Mouse (Mus musculus) skeletal muscle tissue, adult 2 months (tissue): Measurements from ENCODE around the gene Cfdp1.

Experiments
- DNase-seq: peaks from one replicate; pipeline ENCODE4 v3.0.0-alpha.2; 2012; ENCODE audit warnings: low read depth, low spot score

Cfdp1 gene

DNA sequence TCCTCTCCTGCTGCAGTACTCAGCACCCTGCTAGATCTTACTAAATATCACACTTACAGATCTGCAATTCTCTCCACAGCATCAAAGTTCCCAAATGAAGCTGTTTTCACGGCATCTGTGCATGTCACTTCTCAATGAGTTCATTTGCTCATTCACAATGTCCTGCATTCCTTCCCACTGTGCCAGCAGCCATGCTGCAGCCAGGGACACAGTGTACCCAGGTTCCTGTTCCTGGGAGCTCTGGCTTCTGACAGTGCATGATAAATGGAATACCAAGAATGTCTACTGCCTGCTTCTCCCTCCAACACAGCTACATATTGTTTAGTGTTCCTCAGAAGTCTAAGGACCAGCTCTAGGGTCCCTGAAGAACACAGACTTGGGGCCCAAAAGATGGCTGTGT lies 57.6 kb downstream of the Cfdp1 start:
- DNase-seq = peak; percentile 52

- no peak for DNase-seq
Observed at GRCm38 (mm10) chr8:111793324-111793917, 60.7 kb downstream of the Cfdp1 start.

- DNase-seq = no peak
Observed at GRCm38 (mm10) chr8:111789639-111790038, 64.5 kb downstream of the Cfdp1 start.

GRCm38 (mm10) chr8:111789200-111789599 lies 64.9 kb downstream of the Cfdp1 start:
- DNase-seq = no peak

DNA sequence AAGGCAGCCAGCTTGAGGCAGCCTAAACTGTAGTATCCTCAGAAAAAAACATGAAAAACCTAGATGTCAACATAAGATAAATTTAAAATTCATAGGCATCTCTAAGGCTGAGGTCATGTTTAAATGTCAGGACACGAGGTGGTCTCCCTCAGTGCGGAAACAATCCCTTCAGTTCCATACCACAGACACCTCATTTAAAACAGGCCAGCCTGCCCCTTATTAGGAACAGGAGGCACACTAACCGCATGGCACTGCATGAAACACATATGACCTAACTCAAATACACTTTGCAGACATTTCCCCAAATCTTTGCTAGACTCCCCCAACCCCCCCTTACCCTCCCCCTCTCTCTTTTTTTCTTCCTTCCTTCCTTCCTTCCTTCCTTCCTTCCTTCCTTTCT lies 65.6 kb downstream of the Cfdp1 start:
- no peak for DNase-seq

GRCm38 (mm10) chr8:111788085-111788484 lies 66.0 kb downstream of the Cfdp1 start:
- no peak for DNase-seq

DNA sequence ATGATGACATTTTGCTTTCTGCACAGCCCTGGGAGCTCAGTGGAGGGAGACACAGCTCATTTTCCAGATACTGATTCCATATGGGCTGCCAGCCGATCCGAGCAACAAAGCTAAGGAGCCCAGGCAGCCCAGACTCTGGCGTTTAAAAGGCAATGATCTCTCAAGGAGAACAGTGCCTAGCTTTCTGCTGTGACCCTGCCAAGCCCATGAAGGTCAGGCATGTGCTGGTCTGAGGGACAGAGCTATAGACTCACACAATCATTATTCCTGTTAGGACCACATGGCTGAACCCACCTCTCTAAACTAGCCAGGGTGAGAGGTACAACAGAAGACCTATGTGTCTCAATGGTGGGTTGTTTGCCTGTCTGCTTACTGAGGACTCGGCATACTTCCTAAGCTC lies 66.4 kb downstream of the Cfdp1 start:
- no peak for DNase-seq

DNA sequence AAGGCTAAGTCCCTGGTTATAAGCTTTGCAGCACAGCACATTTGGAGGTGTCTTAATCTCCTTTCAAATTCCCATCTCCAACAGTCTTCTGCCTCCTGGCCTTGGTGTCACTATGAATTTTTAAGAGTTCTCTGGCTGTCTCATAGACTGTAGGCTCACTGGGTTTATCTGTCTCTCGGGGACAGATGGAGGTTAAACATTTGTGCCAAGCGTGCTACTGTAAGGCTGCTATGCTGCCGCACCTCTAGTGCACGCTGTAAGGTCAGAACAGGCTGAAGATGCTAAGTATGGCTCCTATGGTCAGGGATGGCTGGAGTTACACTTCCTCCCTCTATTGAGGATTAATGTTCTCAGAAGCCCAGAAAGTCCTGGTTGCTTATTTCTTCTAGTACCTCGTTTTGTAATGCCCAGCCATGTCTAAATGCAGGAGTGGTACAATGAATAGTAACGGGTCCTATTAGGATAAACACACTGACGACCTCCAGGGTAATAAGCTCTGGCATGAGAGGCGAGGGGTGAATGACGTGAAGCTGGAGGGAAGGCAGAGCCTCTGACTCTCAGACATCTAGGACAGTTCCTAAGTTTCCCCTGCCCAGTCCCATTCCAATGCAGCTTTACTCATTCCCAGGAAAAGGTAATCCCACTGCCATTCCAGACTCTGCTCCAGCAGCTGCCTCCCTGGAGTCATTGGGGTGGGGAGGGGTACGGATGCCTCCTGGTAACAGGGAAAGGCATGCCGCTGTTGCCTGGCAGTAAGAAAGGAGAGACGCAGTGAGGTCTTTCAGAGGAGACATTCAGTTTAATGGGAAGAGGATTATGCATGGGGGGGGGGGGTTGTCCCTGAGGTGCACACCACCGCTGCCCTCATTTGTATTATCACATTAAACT lies 67.1 kb downstream of the Cfdp1 start:
- DNase-seq = no peak

- DNase-seq = no peak
Observed at GRCm38 (mm10) chr8:111786116-111786515, 68.0 kb downstream of the Cfdp1 start.

DNA sequence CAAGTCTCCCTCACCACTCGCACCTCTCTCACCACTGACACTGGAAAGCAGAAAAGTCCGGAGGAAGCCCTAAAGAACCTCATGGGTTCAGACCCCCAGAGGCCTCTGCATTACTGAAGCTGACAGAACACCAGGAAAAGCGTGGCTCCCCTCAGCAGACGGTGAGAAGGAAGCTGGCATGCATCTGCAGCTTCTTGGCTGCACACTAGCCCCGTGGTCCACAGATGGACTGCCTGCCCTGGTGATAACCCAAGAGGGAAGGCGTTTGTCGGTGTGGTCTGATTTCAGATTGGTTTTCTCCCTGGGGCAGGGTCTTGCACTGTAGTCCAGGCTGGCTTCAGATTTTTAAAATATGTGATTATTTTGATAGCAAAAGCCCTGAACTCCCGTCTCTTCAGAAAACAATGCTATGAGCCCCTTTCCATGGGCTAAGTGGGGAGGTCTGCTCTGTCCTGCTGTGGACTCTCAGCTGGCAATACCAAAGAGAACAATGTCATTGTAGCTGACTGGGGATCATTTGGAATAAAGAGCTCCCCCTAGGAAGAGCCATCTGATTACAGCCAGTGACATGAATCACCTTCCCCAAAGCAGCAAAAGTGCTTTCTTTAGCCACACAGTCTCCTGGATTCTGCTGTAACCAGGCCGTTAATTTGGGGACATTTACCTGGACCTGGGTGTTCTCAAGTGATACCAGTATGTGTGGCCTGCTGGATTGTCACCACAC lies 71.3 kb downstream of the Cfdp1 start:
- no peak for DNase-seq

DNA sequence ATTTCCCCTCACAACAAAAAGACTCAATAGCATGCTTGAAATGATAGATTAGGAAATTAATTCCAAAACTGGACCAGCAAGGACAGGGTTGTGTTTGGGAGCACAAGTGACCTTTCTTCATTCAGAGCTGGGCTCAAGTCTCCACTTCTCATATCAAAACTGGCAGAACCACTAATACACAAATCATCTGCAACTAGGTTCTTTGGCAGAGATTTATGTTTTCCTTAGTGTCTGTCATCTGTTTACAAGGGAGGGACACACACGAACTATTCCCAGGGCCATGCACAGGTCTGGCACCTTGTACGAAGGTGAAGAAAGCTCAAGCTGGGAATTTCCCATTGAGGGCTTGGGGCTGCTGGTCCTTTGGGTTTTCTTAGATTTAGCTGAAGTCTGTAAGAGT lies 71.9 kb downstream of the Cfdp1 start:
- no peak for DNase-seq

DNA sequence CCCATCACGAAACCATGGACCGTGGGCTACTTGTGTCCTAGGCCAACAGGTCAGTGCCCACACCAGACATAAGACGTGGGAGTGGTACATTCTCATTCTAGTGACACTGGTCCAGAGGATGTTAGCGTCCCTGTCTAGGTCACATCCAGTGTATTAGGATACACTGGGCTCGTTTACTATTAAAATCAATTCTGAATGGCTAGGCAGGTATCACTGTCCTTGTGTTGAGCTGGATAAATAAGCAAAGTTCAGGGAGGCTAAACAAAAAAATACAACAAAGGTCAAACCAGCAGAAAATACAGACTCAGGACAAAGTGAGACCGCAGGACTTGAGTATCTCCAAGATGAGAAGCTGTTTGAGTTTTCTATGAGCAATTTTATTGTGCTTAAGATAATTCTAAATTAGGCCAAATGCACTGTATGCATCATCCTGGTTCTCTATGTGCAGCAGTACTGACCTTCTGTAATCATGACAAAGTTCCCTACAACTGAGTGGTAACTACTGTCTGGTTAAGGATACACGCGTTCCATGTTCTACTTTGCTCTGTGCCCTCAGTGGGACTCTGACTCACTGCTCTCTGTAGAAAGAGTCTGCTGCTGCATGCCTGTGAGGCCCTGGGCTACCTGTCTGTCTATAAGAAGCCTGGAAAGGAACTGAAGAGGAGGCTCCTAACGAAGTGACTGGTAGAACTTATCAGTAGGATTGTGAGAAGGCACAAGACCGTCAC lies 73.2 kb downstream of the Cfdp1 start:
- DNase-seq = no peak

GRCm38 (mm10) chr8:111779690-111780089 lies 74.4 kb downstream of the Cfdp1 start:
- no peak for DNase-seq

GRCm38 (mm10) chr8:111778801-111779200 lies 75.3 kb downstream of the Cfdp1 start:
- DNase-seq = no peak

DNA sequence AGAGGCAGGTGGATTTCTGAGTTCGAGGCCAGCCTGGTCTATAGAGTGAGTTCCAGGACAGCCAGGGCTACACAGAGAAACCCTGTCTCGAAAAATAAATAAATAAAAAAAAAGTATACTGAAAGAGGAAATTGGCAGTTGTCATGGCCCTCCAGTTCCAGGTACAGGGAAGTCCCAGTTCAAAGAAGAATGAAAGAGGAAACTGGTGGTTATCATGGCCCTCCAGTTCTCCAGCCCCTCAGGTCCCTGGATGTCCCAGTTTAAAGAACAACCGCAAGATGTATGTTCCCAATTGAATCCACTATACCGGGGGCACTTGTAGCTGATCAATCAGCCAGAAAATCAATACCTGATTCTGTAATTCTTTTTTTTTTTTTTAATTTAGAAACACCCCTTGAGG lies 77.6 kb downstream of the Cfdp1 start:
- no peak for DNase-seq

GRCm38 (mm10) chr8:111775766-111776165 lies 78.3 kb downstream of the Cfdp1 start:
- no peak for DNase-seq

- no peak for DNase-seq
Observed at GRCm38 (mm10) chr8:111773476-111773875, 80.6 kb downstream of the Cfdp1 start.

DNA sequence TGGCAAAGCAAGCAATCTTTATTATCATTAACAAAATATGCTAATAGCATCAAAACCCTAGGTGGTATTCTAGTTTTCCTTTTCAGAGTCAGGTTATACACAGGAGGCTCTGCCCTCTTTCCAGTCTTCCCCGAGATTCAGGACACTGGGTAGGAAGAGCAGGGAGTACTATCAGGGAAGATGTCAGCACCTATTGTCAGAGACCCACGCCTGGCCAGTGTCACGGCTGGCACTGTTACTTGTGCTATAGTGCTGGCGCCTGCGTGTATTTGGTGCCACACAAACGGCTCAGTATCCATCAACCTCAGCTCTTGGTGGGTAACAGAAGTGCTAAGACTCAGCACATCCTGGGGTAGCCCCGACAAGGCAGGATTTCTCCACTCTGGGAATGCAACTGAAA lies 81.0 kb downstream of the Cfdp1 start:
- DNase-seq = no peak

DNA sequence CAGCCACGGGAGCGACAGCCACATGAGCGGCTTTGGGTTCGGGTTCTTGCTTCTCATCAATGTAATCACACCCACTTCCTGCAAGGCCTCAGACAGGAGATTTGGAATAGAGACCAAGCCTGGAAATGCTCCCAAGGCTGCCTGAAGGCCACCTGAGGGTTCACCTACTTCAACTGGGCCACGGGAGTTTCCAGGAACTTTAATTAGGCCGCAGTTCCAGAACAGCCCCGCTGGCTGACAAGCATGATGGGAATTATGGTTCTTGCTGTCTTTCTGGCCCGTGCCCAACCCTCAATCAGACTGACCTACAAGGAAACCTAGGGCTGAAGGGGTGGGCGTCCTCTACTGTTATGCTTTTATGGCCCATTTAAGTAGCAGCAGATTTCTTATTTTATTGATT lies 82.0 kb downstream of the Cfdp1 start:
- no peak for DNase-seq

DNA sequence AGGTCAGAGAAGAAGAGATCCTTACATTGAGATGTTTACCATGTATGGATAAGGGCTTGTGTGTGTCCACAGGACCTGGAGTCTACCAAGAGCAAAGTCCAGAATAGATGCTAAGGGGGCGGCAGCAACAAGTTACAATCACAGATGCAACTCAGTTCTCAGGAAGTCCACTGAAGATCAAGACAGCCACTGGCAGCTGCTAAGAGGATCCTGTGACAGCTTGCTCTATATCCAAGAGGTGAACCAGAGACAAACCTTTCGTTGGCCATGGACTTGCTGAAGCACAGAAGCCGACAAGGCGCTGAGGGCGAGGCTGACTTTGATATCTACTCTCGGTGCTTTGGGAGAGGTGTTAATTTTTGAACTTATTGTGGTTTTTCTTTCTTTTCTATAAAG lies 82.5 kb downstream of the Cfdp1 start:
- peak; percentile 18 for DNase-seq

GRCm38 (mm10) chr8:111770958-111771624 lies 83.0 kb downstream of the Cfdp1 start:
- DNase-seq = no peak
